Mouse (Mus musculus) E14TG2a.4 (cell line): ENCODE results near the gene Galnt17.

Source experiments
- CTCF ChIP-seq: conservative IDR thresholded peaks from 2 replicates; pipeline ENCODE4 v1.5.1; 2014; ENCODE audit warnings: low read length
- NANOG ChIP-seq: IDR thresholded peaks from 2 replicates; pipeline ENCODE4 v1.6.1; 2014; ENCODE audit warnings: borderline replicate concordance, low read length, mixed read lengths
- POU5F1 ChIP-seq: IDR thresholded peaks from 2 replicates; pipeline ENCODE4 v1.6.1; 2014; ENCODE audit warnings: low read length, borderline replicate concordance

GRCm38 (mm10) chr5:131266291-131266690 is 42.0 kb downstream of the Galnt17 start:
- TF ChIP-seq CTCF (no peak), NANOG (no peak), POU5F1 (no peak)
